Mouse (Mus musculus) neural tube, embryonic 13.5 days (tissue): Measurements from ENCODE around the gene Adam34. TPM values are rescaled to one million over a fixed set of nuclear protein-coding genes. Genes with fewer than 3 reads are reported as not detected.
"Not testable (repeated sequence)": the region's sequence is repeated elsewhere in the genome, so short reads cannot be mapped to it uniquely, and the experiment has no call there.

Experiments
- ATAC-seq: fragments of 200-750 bp; cut with Nextera tagmentation; 2 replicates; pipeline ENCODE4 v1.8.0; 2017; ENCODE audit warnings: low read depth, mild to moderate bottlenecking, moderate TSS enrichment, moderate library complexity
- H3K27ac ChIP-seq: fragments of 300-500 bp; sonication (generic); replicated peaks from 2 replicates; pipeline ENCODE4 v1.5.1; 2015; ENCODE audit warnings: moderate library complexity, mild to moderate bottlenecking, inconsistent platforms
- H3K27me3 ChIP-seq: fragments of 300-500 bp; sonication (generic); 2 replicates; pipeline ENCODE4 v1.6.1; 2015; ENCODE audit warnings: mild to moderate bottlenecking, inconsistent platforms
- H3K36me3 ChIP-seq: fragments of 300-500 bp; sonication (generic); 2 replicates; pipeline ENCODE4 v1.6.1; 2015; ENCODE audit warnings: mild to moderate bottlenecking, inconsistent platforms
- H3K4me1 ChIP-seq: fragments of 300-500 bp; sonication (generic); replicated peaks from 2 replicates; pipeline ENCODE4 v1.6.1; 2015; ENCODE audit warnings: inconsistent platforms
- H3K4me2 ChIP-seq: fragments of 300-500 bp; sonication (generic); 2 replicates; pipeline ENCODE4 v1.6.1; 2015; ENCODE audit warnings: inconsistent platforms, mild to moderate bottlenecking, moderate library complexity
- H3K4me3 ChIP-seq: fragments of 300-500 bp; sonication (generic); 2 replicates; pipeline ENCODE4 v1.5.1; 2015; ENCODE audit warnings: mild to moderate bottlenecking, inconsistent platforms
- H3K9ac ChIP-seq: fragments of 300-500 bp; sonication (generic); 2 replicates; pipeline ENCODE4 v1.6.1; 2015; ENCODE audit warnings: moderate library complexity, mild to moderate bottlenecking, inconsistent platforms
- H3K9me3 ChIP-seq: fragments of 300-500 bp; sonication (generic); 2 replicates; pipeline ENCODE4 v1.6.1; 2016; ENCODE audit warnings: inconsistent platforms
- WGBS: fragments of 180-500 bp; shearing (Covaris S2); methylation state at CpG from one replicate; pipeline ENCODE4 v1.1.7; 2015; 5-methylcytosine and 5-hydroxymethylcytosine counted together
- polyA plus RNA-seq: library from polyadenylated mRNA; unstranded; fragments of >200 nt; fragmentation: Nextera tagmentation; extraction: Ambion mirVana; gene quantifications from 2 replicates; pipeline ENCODE4 v1.2.1, GENCODE M21; 2015

Gene Adam34
- polyA plus RNA-seq: not detected in 2 replicates

- H3K4me1 ChIP-seq: no peaks in the 10 kb centered on the region
- no peak within 1 kb of the TSS for H3K4me3 ChIP-seq
- no peak within 1 kb of the TSS for H3K27ac ChIP-seq
- H3K4me2 ChIP-seq: no peak within 1 kb of the TSS
- H3K9ac ChIP-seq: no peak within 1 kb of the TSS
- H3K9me3 ChIP-seq: no peaks in the 10 kb centered on the region
- H3K27me3 ChIP-seq: no peaks in the 10 kb centered on the region
- ATAC-seq: no peak
- no peaks in the 10 kb centered on the region for H3K36me3 ChIP-seq
Observed at GRCm38 (mm10) chr8:43709949-43710348, at the start of gene Adam34. TSS of gene Adam34 (minus strand) at chr8:43710049.

GRCm38 (mm10) chr8:43627176-43627575, 82.7 kb downstream of the Adam34 start, which contains the start of gene Gm5346:
TSS of gene Gm5346 (minus strand) at chr8:43627276.
- Histone ChIP-seq H3K27me3 (no peaks in the 10 kb centered on the region), H3K4me3 (no peak within 1 kb of the TSS), H3K27ac (no peak within 1 kb of the TSS), H3K9me3 (no peaks in the 10 kb centered on the region), H3K9ac (no peak within 1 kb of the TSS), H3K36me3 (no peaks in the 10 kb centered on the region), H3K4me2 (no peak within 1 kb of the TSS), H3K4me1 (no peaks in the 10 kb centered on the region)
- ATAC-seq: no peak
- WGBS: 90% methylated on average over 3 of the region's 3 CpGs

- Histone ChIP-seq H3K4me3 (no peak overlapping the region), H3K27me3 (no peaks in the 10 kb centered on the region), H3K9me3 (no peaks in the 10 kb centered on the region), H3K4me1 (no peaks in the 10 kb centered on the region), H3K4me2 (no peak overlapping the region), H3K9ac (no peak overlapping the region), H3K36me3 (no peaks in the 10 kb centered on the region), H3K27ac (no peak overlapping the region)
- no peak for ATAC-seq
- 100% methylated on average over 1 of the region's 1 CpGs for WGBS
Observed at GRCm38 (mm10) chr8:43616046-43616445, 93.8 kb downstream of the Adam34 start.

- not testable (repeated sequence) for H3K36me3 ChIP-seq, H3K27ac ChIP-seq, H3K9ac ChIP-seq, H3K4me2 ChIP-seq, H3K4me1 ChIP-seq, ATAC-seq, H3K27me3 ChIP-seq, H3K4me3 ChIP-seq, H3K9me3 ChIP-seq
- 83% methylated on average over 13 of the region's 13 CpGs for WGBS
Observed at GRCm38 (mm10) chr8:43603657-43604056, 106.2 kb downstream of the Adam34 start.

GRCm38 (mm10) chr8:43603166-43603565, 106.7 kb downstream of the Adam34 start:
- H3K9me3 ChIP-seq, H3K27me3 ChIP-seq, H3K4me3 ChIP-seq, ATAC-seq, H3K27ac ChIP-seq, H3K36me3 ChIP-seq, H3K4me2 ChIP-seq, H3K4me1 ChIP-seq, H3K9ac ChIP-seq: not testable (repeated sequence)
- WGBS: 92% methylated on average over 15 of the region's 15 CpGs

Other genes starting within 250 kb of the Adam34 start
- gene Adam26b, start 181.9 kb downstream of the Adam34 start, polyA plus RNA-seq: not detected in 2 replicates
- gene Adam26a, start 133.3 kb downstream of the Adam34 start, polyA plus RNA-seq: not detected in 2 replicates
- gene Gm5346, start 82.8 kb downstream of the Adam34 start, polyA plus RNA-seq: not detected in 2 replicates